Mouse (Mus musculus) ovary, postnatal 14 days (tissue): ENCODE measurements around the gene Olfr867.

Source experiments
- DNase-seq: peaks from one replicate; pipeline ENCODE4 v3.0.0; 2022; ENCODE audit warnings: low spot score

Gene Olfr867

DNA sequence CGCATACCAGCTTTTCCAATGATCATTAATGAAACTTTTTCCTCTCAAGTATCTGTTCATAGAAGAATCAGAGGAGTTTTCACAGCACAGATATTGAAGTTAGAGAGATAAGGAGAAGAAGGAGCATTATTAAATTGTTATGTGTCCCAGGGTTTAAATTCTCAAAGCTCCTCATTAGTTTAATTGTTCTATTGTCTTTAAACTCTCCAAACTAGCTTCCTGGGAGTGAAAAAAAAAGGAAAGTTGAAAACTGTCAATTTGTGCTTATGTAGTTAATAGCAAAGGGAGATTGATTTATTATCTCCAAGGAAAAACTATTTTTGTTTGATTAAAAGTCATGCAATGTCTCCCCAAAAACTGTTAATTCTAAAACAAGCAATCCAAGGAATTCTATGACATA lies at the start of gene Olfr867:
TSS of gene Olfr867 (minus strand) at position 101 of the 400 bp plus-strand sequence.
- no peak for DNase-seq

DNA sequence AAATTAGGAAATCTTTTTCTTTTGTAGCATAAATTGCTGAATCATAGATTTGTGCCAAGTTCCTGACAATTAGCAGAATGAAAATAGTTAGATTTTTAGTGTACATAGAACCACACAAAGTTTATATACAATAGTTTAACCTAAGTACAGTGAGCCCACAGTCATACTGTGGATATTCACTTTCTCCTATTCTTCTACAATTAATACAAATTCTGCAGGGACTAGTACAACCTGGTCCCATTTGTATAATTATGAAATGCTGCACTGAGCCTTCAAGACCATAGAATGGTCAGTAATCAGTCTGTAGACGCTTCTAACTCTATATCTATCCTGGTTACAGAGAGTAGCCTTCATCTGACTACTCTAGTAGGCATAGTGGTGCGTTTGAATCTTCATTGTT lies 41.0 kb upstream of the Olfr867 start, which contains the start of gene Olfr868:
TSS of gene Olfr868 (plus strand) at position 301 of the 400 bp plus-strand sequence.
- DNase-seq = no peak

DNA sequence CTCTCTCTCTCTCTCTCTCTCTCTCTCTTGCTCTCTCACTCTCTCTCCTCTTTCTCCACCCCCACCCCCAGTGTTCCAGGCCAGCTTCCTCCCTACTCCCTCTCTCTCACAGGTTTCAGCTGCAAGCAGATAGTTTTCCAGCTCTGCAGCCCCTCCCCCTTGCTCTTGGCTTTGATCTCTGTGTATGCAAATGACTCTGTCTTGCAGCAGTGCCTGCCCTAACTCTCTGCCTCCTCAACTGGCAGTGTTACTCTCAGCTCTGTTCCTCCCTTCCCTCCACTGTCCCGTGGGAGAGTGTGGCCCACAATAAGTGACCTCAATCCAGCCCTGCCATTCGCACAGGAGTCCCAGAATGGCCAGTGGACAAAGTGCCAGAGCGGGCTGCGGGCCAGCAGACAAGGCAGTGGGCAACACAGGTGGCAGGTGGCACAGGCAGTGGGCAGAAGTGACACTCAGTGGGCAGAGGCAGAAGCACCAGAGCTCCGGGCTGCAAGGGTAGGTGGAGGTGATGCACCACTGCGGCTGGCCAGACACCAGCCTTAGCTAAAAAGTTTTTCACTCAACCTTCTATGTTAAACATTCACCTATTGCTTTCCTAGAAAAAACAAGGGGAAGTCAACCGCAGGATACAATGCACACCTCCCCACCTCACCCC lies 16.3 kb upstream of the Olfr867 start:
- no peak for DNase-seq

DNA sequence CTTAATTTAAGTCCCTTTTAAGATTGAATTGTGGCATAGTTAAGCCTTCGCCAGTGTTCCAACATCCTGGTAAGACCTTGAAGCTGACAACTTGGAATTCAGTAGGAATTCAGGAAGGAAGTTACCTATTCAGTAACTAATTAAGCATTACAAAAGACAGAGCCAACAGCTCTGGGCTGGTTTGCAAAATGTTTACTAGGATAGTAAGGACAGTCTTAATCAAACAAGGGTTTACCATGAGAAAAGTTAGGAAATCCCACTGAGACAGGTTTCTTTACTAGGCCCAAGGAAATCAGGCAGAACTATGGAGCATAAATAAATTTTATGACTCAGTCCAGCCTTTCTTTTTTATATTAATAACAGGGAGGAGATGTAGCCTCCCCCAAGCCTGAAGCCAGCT lies 13.9 kb upstream of the Olfr867 start:
- no peak for DNase-seq

DNA sequence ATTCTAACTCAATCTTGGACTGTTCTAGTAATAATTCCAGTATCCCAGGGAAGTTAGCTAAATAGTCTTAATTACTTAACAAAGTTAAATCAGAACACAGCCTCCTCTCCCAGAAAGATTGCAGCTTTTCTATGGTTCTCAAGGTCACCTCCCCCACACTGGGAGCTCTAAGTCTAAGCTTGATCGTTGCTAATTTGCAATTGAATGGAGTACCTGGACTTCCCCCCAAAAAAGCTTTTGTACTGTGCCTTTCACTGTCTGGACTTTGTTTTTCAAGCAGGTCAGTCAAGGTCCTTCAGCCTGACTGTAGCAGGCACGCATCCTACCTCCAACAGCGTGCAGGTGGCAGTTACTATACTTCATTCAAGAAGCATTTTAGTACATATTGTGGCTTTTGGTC lies 12.9 kb upstream of the Olfr867 start:
- no peak for DNase-seq

DNA sequence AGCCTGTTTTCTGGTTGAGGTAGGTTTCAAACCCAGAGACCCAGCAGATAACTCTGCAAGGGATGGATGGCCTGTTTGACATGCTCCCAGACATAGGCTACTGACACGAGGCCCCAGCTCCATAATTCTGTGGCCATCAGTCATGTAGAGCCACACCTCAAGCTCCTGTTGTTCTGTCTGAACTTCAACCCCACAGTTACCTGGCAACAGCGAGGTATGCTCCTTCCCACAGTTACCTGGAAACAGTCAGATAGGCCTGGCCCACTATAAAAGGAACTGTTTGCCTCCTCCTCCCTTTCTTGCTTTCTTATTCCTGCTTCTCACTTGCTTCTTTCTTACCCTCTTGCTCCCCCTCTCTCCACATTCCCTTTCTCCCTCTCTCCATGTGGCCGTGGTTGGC lies 9.4 kb downstream of the Olfr867 start:
- no peak for DNase-seq

DNA sequence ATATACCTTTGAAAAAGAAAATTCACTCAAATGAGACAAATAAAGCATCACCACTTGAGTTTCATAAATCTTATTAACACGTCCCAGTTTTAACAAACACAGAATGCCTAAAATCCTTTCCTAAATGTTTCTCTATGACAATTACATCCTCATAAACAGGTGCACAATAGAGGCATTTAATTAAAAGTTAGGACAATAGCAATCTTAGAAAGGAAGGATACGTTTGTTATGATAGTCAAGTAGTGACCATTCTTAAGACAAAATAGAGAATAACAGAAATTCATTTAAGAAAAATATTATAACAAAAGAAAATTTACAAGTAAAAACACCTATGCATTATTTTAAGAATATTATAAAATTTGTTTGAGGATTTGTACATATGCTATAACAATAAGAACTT lies 29.4 kb downstream of the Olfr867 start, which contains the start of gene Olfr866:
TSS of gene Olfr866 (minus strand) at position 101 of the 400 bp plus-strand sequence.
- DNase-seq = no peak
